Mouse (Mus musculus) limb, embryonic 12.5 days (tissue): Measurements from ENCODE around the gene Espn. TPM values are rescaled to one million over a fixed set of nuclear protein-coding genes. Genes with fewer than 3 reads are reported as not detected.
A peak's percentile ranks its signal among the peaks of the same experiment; 100 is the strongest.

Source experiments
- ATAC-seq: fragments of 200-750 bp; cut with Nextera tagmentation; 2 replicates; pipeline ENCODE4 v1.8.0; 2017; ENCODE audit warnings: low read depth, moderate TSS enrichment; ENCODE audit not compliant: insufficient number of reproducible peaks, insufficient read depth, low FRiP score, low TSS enrichment
- H3K27ac ChIP-seq: fragments of 300-500 bp; sonication (generic); 2 replicates; pipeline ENCODE4 v1.5.1; 2016; ENCODE audit warnings: mild to moderate bottlenecking, moderate library complexity
- H3K27me3 ChIP-seq: fragments of 300-500 bp; sonication (generic); 2 replicates; pipeline ENCODE4 v1.6.1; 2016; ENCODE audit warnings: mild to moderate bottlenecking, moderate library complexity
- H3K36me3 ChIP-seq: fragments of 300-500 bp; sonication (generic); 2 replicates; pipeline ENCODE4 v1.6.1; 2016; ENCODE audit warnings: mild to moderate bottlenecking, moderate library complexity
- H3K4me1 ChIP-seq: fragments of 300-500 bp; sonication (generic); replicated peaks from 2 replicates; pipeline ENCODE4 v1.6.1; 2016
- H3K4me2 ChIP-seq: fragments of 300-500 bp; sonication (generic); 2 replicates; pipeline ENCODE4 v1.6.1; 2016; ENCODE audit warnings: mild to moderate bottlenecking, moderate library complexity
- H3K4me3 ChIP-seq: fragments of 300-500 bp; sonication (generic); replicated peaks from 2 replicates; pipeline ENCODE4 v1.5.1; 2016; ENCODE audit warnings: mild to moderate bottlenecking
- H3K9ac ChIP-seq: fragments of 300-500 bp; sonication (generic); replicated peaks from 2 replicates; pipeline ENCODE4 v1.6.1; 2016; ENCODE audit warnings: mild to moderate bottlenecking, moderate library complexity
- H3K9me3 ChIP-seq: fragments of 300-500 bp; sonication (generic); 2 replicates; pipeline ENCODE4 v1.6.1; 2016; ENCODE audit warnings: mild to moderate bottlenecking, moderate library complexity
- WGBS: fragments of 180-500 bp; shearing (Covaris S2); methylation state at CpG from one replicate; pipeline ENCODE4 v1.1.7; 2016; 5-methylcytosine and 5-hydroxymethylcytosine counted together
- polyA plus RNA-seq: library from polyadenylated mRNA; unstranded; fragments of >200 nt; fragmentation: Nextera tagmentation; extraction: Ambion mirVana; gene quantifications from 2 replicates; pipeline ENCODE4 v1.2.1, GENCODE M21; 2016

The Espn gene
- polyA plus RNA-seq: 1.9 and 2.3 TPM in 2 replicates

GRCm38 (mm10) chr4:152151966-152152544 lies at the start of gene Espn:
Espn (minus strand) TSS chr4:152152371.
- peak; percentile 84 for ATAC-seq
- under 1% methylated on average over 57 of the region's 57 CpGs for WGBS
- Histone ChIP-seq H3K4me2 (peak within 1 kb of the TSS; percentile 65), H3K27ac (no peak within 1 kb of the TSS), H3K4me3 (peak within 1 kb of the TSS; percentile 46), H3K4me1 (peaks cover 14% of the 10 kb centered on the region; the same call in 1 of the 2 replicates), H3K36me3 (no peaks in the 10 kb centered on the region), H3K9ac (peak within 1 kb of the TSS; percentile 46), H3K27me3 (peaks cover 85% of the 10 kb centered on the region), H3K9me3 (no peaks in the 10 kb centered on the region)

- H3K4me3 ChIP-seq: no peak overlapping the region
- no peak for ATAC-seq
- H3K27ac ChIP-seq: no peak overlapping the region
- H3K36me3 ChIP-seq: no peaks in the 10 kb centered on the region
- WGBS: 70% methylated on average over 6 of the region's 6 CpGs
- H3K9ac ChIP-seq: no peak overlapping the region
- no peak overlapping the region for H3K4me2 ChIP-seq
- H3K27me3 ChIP-seq: no peaks in the 10 kb centered on the region
- H3K4me1 ChIP-seq: peaks cover 21% of the 10 kb centered on the region
- no peaks in the 10 kb centered on the region for H3K9me3 ChIP-seq
Measured at GRCm38 (mm10) chr4:152201492-152201891, 49.3 kb upstream of the Espn start.

- H3K9me3 ChIP-seq: no peaks in the 10 kb centered on the region
- 73% methylated on average over 1 of the region's 1 CpGs for WGBS
- H3K27me3 ChIP-seq: no peaks in the 10 kb centered on the region
- H3K9ac ChIP-seq: no peak overlapping the region
- H3K27ac ChIP-seq: no peak overlapping the region
- no peak overlapping the region for H3K4me2 ChIP-seq
- H3K4me3 ChIP-seq: no peak overlapping the region
- H3K36me3 ChIP-seq: no peaks in the 10 kb centered on the region
- no peak for ATAC-seq
- peaks cover 14% of the 10 kb centered on the region for H3K4me1 ChIP-seq
Measured at GRCm38 (mm10) chr4:152199617-152200016, 47.4 kb upstream of the Espn start.

- H3K4me3 ChIP-seq: no peak overlapping the region
- H3K4me2 ChIP-seq: no peak overlapping the region
- H3K27ac ChIP-seq: no peak overlapping the region
- H3K4me1 ChIP-seq: peaks cover 7% of the 10 kb centered on the region
- 73% methylated on average over 5 of the region's 5 CpGs for WGBS
- ATAC-seq: no peak
- no peak overlapping the region for H3K9ac ChIP-seq
- H3K9me3 ChIP-seq: no peaks in the 10 kb centered on the region
- H3K36me3 ChIP-seq: no peaks in the 10 kb centered on the region
- H3K27me3 ChIP-seq: no peaks in the 10 kb centered on the region
Measured at GRCm38 (mm10) chr4:152197545-152197944, 45.4 kb upstream of the Espn start.

GRCm38 (mm10) chr4:152196276-152196675 lies 44.1 kb upstream of the Espn start:
- Histone ChIP-seq H3K27ac (no peak overlapping the region), H3K9ac (no peak overlapping the region), H3K27me3 (no peaks in the 10 kb centered on the region), H3K9me3 (no peaks in the 10 kb centered on the region), H3K4me1 (peaks cover under 1% of the 10 kb centered on the region; the same call in 1 of the 2 replicates), H3K4me2 (no peak overlapping the region), H3K4me3 (no peak overlapping the region), H3K36me3 (no peaks in the 10 kb centered on the region)
- ATAC-seq: no peak
- 91% methylated on average over 9 of the region's 9 CpGs for WGBS

- H3K9ac ChIP-seq: no peak overlapping the region
- no peaks in the 10 kb centered on the region for H3K36me3 ChIP-seq
- no peak overlapping the region for H3K4me3 ChIP-seq
- no peak for ATAC-seq
- WGBS: 84% methylated on average over 3 of the region's 3 CpGs
- no peak overlapping the region for H3K27ac ChIP-seq
- no peaks in the 10 kb centered on the region for H3K27me3 ChIP-seq
- no peaks in the 10 kb centered on the region for H3K4me1 ChIP-seq
- H3K9me3 ChIP-seq: no peaks in the 10 kb centered on the region
- H3K4me2 ChIP-seq: no peak overlapping the region
Measured at GRCm38 (mm10) chr4:152194476-152195175, 42.5 kb upstream of the Espn start.

GRCm38 (mm10) chr4:152192569-152192968 lies 40.4 kb upstream of the Espn start:
- Histone ChIP-seq H3K4me1 (no peaks in the 10 kb centered on the region), H3K9me3 (no peaks in the 10 kb centered on the region), H3K27ac (peak overlapping the region; percentile 77), H3K36me3 (no peaks in the 10 kb centered on the region), H3K4me2 (no peak overlapping the region), H3K4me3 (no peak overlapping the region), H3K9ac (no peak overlapping the region), H3K27me3 (no peaks in the 10 kb centered on the region)
- 65% methylated on average over 4 of the region's 4 CpGs for WGBS
- ATAC-seq: no peak

GRCm38 (mm10) chr4:152190701-152191100 lies 38.5 kb upstream of the Espn start:
- H3K4me2 ChIP-seq: no peak overlapping the region
- ATAC-seq: no peak
- H3K9me3 ChIP-seq: no peaks in the 10 kb centered on the region
- 76% methylated on average over 5 of the region's 5 CpGs for WGBS
- no peaks in the 10 kb centered on the region for H3K36me3 ChIP-seq
- H3K9ac ChIP-seq: no peak overlapping the region
- H3K27ac ChIP-seq: no peak overlapping the region
- no peak overlapping the region for H3K4me3 ChIP-seq
- H3K27me3 ChIP-seq: no peaks in the 10 kb centered on the region
- H3K4me1 ChIP-seq: peaks cover 15% of the 10 kb centered on the region

GRCm38 (mm10) chr4:152190096-152190653 lies 38.0 kb upstream of the Espn start:
- 72% methylated on average over 11 of the region's 11 CpGs for WGBS
- no peak overlapping the region for H3K4me2 ChIP-seq
- H3K36me3 ChIP-seq: no peaks in the 10 kb centered on the region
- H3K4me1 ChIP-seq: peaks cover 20% of the 10 kb centered on the region
- no peaks in the 10 kb centered on the region for H3K27me3 ChIP-seq
- peak overlapping the region; percentile 53; the same call in 1 of the 2 replicates for H3K27ac ChIP-seq
- no peak for ATAC-seq
- no peaks in the 10 kb centered on the region for H3K9me3 ChIP-seq
- H3K4me3 ChIP-seq: no peak overlapping the region
- no peak overlapping the region for H3K9ac ChIP-seq

GRCm38 (mm10) chr4:152189691-152190090 lies 37.5 kb upstream of the Espn start:
- Histone ChIP-seq H3K27me3 (no peaks in the 10 kb centered on the region), H3K4me2 (no peak overlapping the region), H3K9me3 (no peaks in the 10 kb centered on the region), H3K9ac (no peak overlapping the region), H3K27ac (0 out of 2 replicates have a peak overlapping the region, but pooled peaks have one; percentile 53), H3K36me3 (no peaks in the 10 kb centered on the region), H3K4me3 (no peak overlapping the region), H3K4me1 (peaks cover 24% of the 10 kb centered on the region)
- no peak for ATAC-seq
- WGBS: 82% methylated on average over 4 of the region's 4 CpGs

- Histone ChIP-seq H3K36me3 (no peaks in the 10 kb centered on the region), H3K4me2 (no peak overlapping the region), H3K27ac (no peak overlapping the region), H3K27me3 (no peaks in the 10 kb centered on the region), H3K9ac (no peak overlapping the region), H3K9me3 (no peaks in the 10 kb centered on the region), H3K4me1 (peaks cover 24% of the 10 kb centered on the region), H3K4me3 (no peak overlapping the region)
- WGBS: 84% methylated on average over 6 of the region's 6 CpGs
- ATAC-seq: no peak
Measured at GRCm38 (mm10) chr4:152189071-152189470, 36.9 kb upstream of the Espn start.
